Mouse (Mus musculus) embryo, embryonic 9.5 days (tissue): ENCODE data around the gene Lef1.
A peak's percentile ranks its signal among the peaks of the same experiment; 100 is the strongest.

Experiments
- DNase-seq: peaks from one replicate; pipeline ENCODE4 v3.0.0-alpha.2; 2017; ENCODE audit errors: extremely low spot score

The Lef1 gene

DNA sequence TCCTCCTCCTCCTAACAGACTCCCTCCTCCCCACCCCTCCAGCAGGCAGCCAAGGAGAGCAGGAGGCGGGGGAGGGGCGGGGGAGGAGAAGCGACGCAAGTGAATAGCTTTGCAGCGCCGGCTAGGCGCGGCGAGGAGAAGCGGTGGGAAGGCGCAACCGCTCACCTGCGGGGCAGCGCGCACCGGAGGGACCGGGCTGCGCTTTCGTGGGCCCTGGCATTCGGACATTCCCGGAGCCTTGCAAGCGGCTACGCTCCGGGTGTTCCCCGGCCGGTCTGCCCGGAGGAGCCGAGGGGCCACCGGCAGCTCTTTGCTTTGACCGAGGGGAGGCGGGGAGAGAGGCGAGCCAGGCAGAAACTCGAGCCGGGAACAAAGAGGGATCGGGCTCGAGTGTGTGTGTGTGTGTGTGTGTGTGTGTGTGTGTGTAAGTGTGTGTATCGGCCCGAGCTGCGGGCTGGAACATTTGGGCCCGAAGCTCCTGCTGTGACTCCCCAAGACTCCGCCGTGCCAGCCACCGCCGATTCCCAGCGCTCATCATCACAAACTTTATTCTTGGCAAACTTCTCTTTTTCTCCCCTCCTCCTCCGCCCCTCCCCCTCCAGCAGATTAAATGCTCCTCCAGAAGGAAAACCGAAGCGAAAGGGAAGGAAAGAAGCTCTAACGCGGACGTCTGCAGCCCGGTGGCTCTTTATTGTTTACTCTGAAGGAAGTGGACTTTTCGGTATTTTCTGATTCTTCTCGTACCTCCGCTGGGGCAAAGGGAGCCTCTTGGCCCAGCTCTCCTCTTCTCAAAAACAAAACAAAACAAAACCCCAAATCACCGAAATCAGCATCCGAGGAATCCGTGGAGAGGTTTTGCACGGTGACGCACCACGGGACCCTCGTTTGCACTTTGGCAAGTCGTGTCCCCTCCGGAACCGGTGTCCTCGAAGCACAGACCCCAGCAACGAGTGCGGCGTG lies at the start of gene Lef1:
Lef1 (plus strand) TSS at position 281 of the 960 bp plus-strand sequence.
- DNase-seq: peak; percentile 89

DNA sequence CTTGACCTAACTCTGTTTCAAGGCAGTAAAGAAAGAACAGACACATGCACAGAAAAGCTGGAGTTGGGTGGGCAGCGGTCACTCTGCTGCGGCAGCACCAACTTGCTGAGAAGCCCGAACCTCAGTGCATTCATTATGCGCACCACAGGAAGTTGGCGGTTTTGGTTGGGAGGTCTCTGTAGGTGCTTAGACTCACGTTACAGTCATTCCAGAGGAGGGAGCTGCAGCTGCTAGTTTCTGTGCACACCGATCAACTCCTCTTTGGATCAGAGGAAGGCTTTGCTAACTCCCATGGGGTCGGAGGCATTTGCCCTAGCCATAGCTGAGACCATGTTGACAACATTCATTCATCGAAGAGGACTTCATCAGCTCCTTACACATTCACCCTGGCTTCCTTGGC lies 45.3 kb upstream of the Lef1 start:
- no peak for DNase-seq

DNA sequence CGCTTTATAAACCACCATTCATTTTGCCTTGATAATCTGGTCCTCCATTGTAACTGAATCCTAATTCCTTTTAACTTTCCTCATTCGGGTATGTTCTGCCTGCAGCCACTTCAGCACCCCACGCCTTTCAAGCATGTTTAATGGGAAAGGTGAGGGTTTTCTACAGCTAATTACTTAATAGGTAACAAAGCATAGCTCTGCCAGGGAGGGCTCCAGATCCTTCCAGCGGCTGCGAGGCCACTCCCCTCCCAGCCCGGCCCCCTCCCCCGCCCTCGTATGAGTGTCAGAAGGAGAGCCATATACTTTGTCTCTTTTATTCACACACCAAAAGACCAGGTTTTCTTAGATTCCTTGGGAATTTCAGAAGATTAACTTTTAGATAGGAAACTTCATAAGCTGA lies 44.1 kb upstream of the Lef1 start:
- DNase-seq: no peak

DNA sequence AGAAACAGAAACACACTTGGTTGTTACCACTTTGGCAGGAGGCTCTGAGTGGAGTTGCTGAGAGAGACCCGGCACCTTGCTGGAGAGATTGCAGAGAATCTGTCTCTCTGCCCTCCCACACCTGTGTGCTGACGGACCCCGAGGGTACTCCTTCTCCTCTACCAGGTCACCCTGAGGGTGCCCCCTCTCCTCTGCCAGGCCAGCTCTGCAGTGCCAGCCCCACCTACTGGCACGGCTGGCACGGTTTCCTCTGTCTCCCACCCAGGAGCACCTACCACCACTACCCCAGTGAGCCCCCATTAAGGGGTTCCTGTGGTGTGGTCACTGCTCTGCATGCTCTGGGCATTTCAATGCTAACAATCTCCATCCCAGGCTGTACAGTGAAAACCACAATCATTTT lies 42.3 kb upstream of the Lef1 start:
- no peak for DNase-seq

DNA sequence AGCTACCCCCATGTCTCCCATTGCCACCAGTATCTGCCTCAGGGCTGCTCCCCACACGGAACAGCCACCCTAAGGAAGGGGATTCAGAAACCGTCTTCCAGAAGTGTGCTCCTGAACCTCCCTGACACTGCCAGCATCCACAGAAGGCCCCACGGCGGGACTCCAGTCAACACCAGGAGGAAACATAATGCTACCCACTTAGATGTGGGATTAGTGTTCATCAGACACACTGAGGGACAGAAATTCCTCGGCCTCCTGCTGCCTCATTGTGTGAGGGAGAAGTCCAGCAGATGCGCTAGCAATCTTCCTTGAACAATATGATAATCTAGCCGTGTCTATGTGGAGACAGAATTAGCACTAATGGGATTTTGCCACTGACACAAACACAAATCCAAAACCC lies 40.1 kb upstream of the Lef1 start:
- no peak for DNase-seq

DNA sequence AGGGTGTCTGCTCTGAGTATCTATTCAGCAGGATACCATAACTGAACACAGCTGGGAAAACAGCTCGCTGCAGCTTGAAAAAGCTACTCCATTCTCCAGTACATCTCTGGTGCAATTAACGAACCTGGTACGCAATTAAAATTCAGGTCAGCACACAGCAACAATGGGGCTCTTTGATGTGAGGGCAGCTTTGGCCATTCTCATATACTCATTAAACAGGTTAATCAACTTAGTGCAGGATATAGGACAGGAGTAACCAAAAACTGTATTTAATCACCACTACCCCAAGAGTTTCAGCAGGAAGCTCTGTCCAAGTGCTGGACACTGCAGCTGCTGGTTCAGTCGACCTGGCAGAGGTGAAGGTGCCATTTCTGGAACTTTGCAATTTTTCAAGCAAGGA lies 37.6 kb upstream of the Lef1 start:
- no peak for DNase-seq

DNA sequence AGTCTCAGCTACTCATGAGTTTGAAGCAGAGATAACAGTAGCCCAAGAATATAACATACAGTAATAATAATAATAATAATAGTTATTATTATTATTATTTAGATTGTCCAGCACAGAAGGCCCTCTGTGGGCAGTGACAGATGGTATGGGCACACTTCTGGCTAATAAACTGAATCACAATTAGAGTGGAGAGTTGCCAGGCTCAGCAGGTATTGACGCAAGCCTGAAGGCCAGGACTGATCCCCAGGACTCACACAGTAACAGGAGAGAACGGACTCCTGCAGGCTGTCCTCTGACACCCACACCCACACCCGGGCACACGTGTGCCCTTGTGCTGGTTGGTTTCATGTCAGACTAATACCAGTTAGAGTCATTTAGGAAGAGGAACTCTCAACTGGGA lies 36.3 kb upstream of the Lef1 start:
- no peak for DNase-seq

DNA sequence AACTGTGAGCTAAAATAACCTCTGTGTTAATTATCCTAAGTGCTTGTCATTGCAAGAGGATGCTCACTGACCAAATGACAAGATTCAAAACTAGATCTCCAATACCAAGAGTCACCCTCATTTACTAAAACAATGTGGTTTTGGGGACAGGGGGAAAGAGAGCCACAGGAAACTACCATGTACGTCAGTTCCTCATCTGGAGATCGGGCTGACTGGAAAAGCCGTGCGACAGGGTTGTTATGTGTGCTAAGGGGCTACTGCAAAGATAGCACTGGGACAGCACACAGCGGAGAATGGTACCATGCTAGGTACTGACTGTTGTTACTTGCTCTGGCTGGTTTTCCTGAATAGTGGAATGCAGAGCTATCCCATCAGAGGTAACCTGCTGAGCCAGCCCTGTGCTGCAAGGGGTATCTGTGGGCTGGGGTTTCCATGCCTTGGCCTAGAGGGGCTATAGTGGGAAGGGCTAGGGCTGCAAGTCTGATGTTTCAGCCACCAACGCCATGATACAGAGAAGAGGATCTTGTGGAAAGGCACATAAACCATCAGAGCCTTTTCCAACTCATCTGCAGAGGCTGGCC lies 32.1 kb upstream of the Lef1 start:
- no peak for DNase-seq

DNA sequence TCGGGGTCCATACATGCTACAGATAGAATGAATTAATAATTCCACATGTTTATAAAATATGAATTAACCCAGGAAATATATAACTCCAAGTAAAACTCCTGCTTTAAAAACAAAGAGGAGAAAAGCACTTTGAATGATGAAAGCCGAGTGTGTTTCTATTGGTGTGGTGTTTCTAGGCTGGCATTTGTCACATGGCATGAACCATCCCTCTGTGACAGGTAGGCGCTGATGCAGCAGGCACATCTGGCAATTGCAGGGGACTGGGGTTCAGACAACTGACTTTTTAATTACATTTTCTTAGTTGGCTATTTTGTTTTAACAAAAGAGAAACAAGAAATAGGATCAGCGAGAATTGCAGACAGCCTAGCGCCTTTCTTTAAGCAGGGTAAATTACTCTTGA lies 31.6 kb upstream of the Lef1 start:
- no peak for DNase-seq

DNA sequence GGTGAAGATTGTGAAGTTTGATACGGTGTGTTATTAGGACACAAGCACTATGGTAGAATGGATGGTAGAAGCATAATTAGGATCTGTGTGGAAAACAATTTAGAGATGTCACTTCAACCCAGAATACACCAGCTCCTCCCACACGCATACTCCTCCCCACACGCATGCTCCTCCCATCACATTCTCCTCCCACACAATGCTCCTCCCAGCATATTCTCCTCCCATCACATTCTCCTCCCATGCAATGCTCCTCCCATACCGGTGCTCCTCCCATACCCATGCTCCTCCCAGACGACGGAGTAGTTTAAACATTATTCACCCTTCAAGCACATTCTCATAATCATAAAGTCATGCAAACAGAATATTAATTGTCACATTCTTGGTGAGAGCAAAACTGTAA lies 26.5 kb upstream of the Lef1 start:
- DNase-seq: no peak

DNA sequence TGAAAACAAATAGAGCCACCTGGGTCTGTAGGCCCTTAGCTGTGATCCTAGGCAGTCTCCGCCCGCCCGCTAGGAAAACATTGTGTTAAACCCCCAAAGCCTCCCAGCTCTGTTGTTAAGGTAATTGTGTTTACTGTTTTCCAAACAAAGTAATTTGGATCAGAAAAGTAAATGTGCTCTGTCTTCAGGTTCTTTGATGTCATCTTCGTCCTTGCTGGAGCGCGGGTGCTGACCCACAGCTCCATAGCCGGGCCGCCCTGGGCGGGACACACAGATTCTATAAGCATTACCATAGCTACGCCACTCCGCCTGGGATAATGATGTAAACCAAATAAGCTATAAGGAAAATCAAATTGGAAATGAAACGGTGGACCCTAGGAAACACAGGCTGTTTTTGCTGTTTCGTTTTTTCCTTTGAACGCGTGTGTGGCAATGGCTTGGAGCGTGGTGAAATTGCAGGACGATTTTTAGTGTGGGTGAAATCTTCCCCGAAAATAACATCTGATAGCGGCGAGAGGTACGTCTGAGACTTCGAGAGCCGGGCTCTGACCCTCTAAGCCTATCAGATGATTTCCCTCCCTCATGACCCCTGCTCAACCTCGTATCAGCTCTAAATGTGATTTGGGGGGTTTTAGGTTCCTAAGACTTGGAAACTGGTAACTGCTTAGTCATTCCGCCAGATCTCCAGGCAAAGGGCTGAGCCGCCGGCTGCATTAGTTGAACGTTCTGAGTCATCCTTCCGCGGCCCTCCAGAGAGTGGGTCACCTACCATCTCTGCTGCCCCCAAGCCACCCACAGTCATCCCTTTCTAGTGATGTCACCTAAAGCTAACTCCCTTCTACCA lies 25.3 kb upstream of the Lef1 start:
- DNase-seq: peak; percentile 63

DNA sequence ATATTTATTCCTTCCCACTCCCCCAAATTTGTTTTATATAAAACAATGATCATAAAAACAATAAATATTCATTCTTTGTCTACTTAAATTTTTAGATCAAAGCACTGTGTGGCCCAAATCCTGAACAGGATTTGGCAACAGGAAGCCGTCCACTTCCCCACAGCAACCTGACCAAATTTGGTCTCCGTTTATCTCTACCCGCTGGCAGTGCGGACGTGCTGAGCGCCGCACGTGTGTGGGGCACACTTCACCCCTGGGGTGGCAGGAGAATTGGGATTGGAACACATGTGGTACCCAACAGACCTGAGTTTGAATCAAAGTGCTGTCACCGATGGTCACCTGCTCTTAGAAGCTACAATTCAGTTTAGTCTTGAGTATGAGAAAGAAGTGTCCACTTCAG lies 24.3 kb upstream of the Lef1 start:
- DNase-seq: no peak

DNA sequence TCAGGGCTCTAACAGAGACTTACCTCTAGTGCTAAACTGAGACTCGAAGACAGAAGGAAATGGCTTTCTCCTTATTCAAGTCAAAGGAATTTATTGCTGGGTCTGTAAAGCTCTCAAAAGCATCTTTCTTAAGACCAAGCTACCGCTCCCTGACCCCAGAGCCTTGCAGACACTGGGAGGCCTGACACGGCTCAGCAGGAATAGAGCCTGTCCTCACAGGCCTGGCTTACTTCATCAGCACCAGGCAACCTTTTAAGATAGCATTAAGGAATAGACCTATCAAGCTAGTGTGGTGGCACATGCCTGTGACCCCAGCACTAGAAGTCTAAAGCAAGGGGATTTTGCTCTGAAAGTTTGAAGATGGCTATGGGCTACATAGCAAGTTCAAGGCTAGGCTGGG lies 20.6 kb upstream of the Lef1 start:
- no peak for DNase-seq

DNA sequence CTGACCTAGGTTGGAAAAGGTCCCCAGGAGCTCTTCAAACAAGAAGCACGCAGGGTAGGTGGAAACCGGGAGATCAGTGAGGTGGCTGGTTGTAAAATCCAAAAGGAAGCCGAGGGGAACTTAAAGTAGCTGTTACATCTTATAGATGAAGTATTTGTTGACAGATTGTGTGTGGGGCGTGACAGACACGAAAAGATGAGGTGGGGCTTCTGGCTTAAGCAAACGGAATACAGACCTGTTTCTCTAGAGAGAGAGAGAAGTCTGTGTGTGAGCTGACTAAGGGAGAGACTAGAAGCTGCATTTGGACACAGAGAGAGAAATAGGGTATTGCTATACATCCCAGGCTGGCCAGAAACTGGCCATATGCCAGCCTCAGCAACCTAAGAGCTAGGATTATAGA lies 18.2 kb upstream of the Lef1 start:
- no peak for DNase-seq

DNA sequence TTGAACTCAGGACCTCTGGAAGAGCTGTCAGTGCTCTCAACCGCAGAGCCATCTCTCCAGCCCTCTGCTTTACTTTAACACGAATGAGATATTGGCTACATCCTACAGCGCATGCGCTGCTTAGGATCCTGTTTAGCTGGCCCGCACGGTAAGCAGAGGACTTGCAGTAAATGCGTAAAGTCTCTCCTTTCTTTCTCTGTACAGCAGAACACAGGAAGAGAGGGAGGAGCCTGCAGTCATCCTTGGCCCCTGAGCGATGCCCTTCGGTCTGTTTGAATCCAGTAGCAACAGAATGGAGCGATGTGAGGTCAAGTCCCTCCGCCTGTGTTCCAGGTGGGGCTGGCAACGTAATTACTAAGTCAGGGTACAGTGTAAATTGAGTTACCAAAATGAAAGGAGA lies 16.5 kb upstream of the Lef1 start:
- no peak for DNase-seq

DNA sequence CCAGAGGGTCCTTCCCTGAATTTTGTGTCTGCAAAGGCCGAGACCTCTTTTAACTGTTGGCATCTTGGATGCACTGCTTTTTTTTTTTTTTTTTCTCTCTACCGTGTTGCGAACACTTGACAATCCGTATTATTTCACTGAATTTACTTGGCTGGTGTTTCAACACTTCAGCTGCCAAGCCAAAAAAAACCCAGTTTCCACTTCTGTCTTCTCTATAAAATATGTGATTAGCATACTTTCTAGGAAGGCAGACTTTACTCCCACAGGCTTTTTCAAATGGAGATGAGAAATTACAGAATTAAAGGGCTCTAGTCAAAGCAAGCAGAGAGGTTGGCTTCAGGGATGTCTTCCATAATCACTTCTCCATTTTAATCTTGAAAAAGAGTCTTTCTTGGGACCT lies 14.2 kb upstream of the Lef1 start:
- no peak for DNase-seq

DNA sequence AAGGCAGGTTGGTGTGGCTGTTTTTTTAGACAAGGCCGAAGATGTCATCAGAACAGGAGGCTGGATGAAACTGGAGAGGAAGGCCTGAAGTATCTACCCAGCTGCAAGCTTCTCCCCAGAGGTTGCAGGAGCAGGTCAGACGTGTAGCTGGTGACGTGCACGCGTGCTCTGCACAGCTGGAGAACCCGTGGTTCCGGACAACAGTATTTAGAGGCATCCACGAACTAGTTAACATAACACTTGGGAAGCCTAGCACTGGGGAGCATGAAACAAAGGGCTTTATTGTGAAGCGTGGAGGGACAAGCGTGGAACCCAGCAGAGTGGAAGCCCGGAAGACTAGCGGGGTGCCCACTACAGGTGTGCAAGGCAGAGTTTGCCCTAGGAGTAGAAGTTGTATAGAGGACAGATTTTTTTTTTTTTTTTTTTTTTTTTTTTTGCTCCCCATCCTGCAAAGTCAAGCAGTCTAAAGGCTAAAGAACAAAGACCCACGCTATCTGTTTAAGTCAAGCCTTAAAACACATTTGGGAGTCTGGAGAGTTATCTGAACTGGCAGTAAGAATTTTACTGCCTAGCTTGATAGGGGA lies 8.0 kb upstream of the Lef1 start:
- DNase-seq: no peak

DNA sequence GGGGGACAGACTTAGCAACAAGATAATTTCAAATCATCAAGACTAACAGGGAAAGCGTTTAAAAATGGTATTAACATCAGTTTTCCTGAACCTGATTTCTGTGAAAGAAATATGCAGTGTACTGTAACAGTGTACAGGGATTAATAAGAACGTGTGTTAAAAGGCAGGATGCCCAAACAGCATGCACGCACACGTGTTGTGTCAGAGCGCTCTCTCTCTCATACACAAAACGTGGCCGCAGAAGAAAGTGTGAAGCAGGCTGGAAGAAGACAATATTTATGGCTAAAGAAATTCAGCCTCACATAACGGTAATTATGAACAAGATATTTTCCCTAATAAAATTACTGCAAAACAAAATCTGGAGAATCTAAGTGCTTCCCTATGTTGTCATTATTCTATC lies 4.9 kb upstream of the Lef1 start:
- peak; percentile 29 for DNase-seq

DNA sequence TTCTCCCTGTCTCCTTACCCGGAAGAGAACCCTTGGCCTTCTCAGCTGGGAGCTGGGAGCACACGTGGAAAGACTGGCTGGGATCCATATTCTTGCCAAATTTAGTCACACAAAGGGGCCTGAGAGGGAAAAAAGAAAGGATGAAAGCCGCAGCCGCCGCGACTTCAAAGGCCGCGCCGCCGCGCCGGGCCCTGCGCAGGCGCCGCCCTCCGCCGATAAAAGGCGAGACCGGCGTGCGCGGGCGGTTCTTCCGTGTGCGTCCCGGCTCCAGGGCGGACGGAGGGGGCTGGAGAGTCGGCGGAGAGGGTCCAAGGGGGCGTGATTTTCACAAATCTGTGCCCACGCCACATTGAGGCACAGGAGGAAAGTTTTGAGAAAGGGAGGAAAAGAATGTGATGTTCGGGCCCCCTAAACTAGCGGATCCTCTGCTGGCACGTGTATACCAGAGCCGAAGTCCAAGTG lies 4.3 kb upstream of the Lef1 start:
- DNase-seq: peak; percentile 87

DNA sequence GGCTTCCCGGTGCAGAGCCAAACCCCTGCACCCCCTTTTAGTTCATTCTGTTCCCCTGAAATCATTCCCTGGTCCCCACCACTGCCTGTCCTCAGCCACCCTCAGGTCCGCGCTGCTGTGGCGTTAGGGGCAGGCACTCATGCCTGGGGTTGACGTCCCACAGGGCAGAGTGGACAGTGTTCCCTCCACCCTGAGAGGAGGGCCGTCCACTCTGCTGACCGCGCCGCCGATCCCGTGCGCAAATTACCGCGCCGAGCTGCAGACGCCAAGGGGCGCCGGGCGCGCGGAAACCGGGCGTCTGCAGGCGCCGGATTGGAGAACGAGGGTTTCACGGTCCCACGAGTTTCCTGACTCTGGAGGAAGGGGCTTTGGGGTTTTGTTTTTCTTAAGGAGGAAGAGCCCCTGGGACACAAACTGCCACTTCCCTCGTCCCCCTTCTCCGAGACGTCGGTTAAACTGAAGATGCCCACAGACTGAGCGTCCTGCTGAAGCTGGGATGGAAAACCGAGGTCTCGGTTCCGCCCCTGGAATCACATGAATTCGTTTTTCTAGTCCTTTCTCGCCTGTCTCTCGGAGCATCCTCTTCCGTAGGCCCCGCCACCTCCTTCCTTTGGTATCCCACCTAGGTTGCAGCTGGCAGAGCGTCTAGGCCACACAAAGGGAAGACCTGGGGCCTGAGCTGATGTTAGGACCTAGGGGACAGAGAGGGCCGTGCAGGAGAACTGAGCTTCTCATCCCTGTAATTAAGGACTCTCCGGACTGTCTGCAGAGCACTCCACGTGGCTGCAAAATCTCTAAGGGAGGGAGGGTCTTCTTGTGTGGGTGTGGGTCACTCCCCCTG lies 3.6 kb upstream of the Lef1 start:
- peak; percentile 73 for DNase-seq
